Mouse (Mus musculus) midbrain, embryonic 12.5 days (tissue): ENCODE measurements around the gene Mgat5b. TPM values are rescaled to one million over a fixed set of nuclear protein-coding genes. Genes with fewer than 3 reads are reported as not detected.
"Not testable (repeated sequence)": the region's sequence is repeated elsewhere in the genome, so short reads cannot be mapped to it uniquely, and the experiment has no call there.

Source experiments
- ATAC-seq: fragments of 200-750 bp; cut with Nextera tagmentation; 2 replicates; pipeline ENCODE4 v1.8.0; 2017; ENCODE audit warnings: low read depth, moderate TSS enrichment, moderate library complexity; ENCODE audit not compliant: low FRiP score
- H3K27ac ChIP-seq: fragments of 300-500 bp; sonication (generic); replicated peaks from 2 replicates; pipeline ENCODE4 v1.5.1; 2016; ENCODE audit warnings: mild to moderate bottlenecking
- H3K27me3 ChIP-seq: fragments of 300-500 bp; sonication (generic); 2 replicates; pipeline ENCODE4 v1.6.1; 2016; ENCODE audit warnings: mild to moderate bottlenecking
- H3K36me3 ChIP-seq: fragments of 300-500 bp; sonication (generic); 2 replicates; pipeline ENCODE4 v1.6.1; 2016
- H3K4me1 ChIP-seq: fragments of 300-500 bp; sonication (generic); 2 replicates; pipeline ENCODE4 v1.6.1; 2016
- H3K4me2 ChIP-seq: fragments of 300-500 bp; sonication (generic); replicated peaks from 2 replicates; pipeline ENCODE4 v1.6.1; 2016; ENCODE audit warnings: mild to moderate bottlenecking, moderate library complexity
- H3K4me3 ChIP-seq: fragments of 300-500 bp; sonication (generic); 2 replicates; pipeline ENCODE4 v1.5.1; 2016; ENCODE audit warnings: mild to moderate bottlenecking
- H3K9ac ChIP-seq: fragments of 300-500 bp; sonication (generic); replicated peaks from 2 replicates; pipeline ENCODE4 v1.6.1; 2016; ENCODE audit warnings: mild to moderate bottlenecking, moderate library complexity
- H3K9me3 ChIP-seq: fragments of 300-500 bp; sonication (generic); 2 replicates; pipeline ENCODE4 v1.6.1; 2016; ENCODE audit warnings: mild to moderate bottlenecking
- WGBS: fragments of 180-500 bp; shearing (Covaris S2); methylation state at CpG from one replicate; pipeline ENCODE4 v1.1.7; 2016; 5-methylcytosine and 5-hydroxymethylcytosine counted together
- polyA plus RNA-seq: library from polyadenylated mRNA; unstranded; fragments of >200 nt; fragmentation: Nextera tagmentation; extraction: Ambion mirVana; gene quantifications from 2 replicates; pipeline ENCODE4 v1.2.1, GENCODE M21; 2016

Mgat5b gene
- polyA plus RNA-seq, 1 experiment from 2014 or later = 17.7 TPM

- Histone ChIP-seq H3K9ac (no peak overlapping the region), H3K4me3 (no peak overlapping the region), H3K36me3 (no peaks in the 10 kb centered on the region), H3K4me2 (no peak overlapping the region), H3K9me3 (no peaks in the 10 kb centered on the region), H3K4me1 (no peaks in the 10 kb centered on the region; the same call in 1 of the 2 replicates), H3K27me3 (no peaks in the 10 kb centered on the region; the same call in 1 of the 2 replicates), H3K27ac (no peak overlapping the region)
- no peak for ATAC-seq
- 86% methylated on average over 19 of the region's 19 CpGs for WGBS
Observed at GRCm38 (mm10) chr11:116893532-116894442, 24.9 kb upstream of the Mgat5b start.

DNA sequence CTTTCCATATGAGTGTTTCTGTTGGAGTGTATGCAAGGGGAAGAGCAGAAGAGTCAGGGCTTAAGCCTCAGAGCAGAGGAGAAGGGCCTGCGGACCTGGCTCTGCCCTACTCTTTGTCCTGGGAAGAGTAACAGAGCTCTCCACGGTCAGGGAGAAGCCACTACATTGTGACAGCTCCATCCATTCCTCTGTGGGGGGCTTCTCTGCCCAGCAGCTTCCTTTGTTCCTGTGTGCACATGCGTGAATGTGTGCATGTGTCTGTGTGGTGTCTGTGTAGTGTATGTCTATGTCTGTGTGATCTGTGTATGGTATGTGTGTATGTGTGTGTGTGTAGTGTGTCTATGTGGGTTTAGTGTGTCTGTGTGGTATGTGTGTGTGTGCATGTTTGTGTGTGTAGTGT is 23.3 kb upstream of the Mgat5b start:
- Histone ChIP-seq H3K27me3 (no peaks in the 10 kb centered on the region; the same call in 1 of the 2 replicates), H3K4me1 (no peaks in the 10 kb centered on the region; the same call in 1 of the 2 replicates), H3K27ac (no peak overlapping the region), H3K4me2 (no peak overlapping the region), H3K36me3 (no peaks in the 10 kb centered on the region), H3K4me3 (no peak overlapping the region), H3K9ac (no peak overlapping the region), H3K9me3 (no peaks in the 10 kb centered on the region)
- ATAC-seq = no peak
- WGBS = 57% methylated on average over 3 of the region's 3 CpGs

DNA sequence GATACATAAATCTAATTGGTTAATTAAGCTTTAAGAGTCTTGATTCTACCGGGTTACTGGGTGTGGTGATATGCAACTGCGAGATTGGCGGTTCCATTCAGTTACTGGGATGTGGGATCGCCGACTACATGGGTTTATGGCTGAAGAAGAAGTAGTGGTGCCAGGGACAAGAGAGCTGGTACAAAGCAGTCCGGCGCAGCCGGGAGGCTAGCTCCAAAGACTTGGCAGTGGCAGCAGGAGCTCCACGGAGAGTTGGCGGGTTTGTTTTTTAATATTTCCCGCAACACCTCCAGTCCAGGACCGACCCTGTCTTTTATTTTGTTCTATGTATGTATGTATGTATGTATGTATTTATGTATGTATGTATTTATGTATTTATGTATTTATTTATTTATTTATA is 19.4 kb upstream of the Mgat5b start:
- no peak overlapping the region for H3K4me2 ChIP-seq
- no peaks in the 10 kb centered on the region for H3K4me1 ChIP-seq
- no peak overlapping the region for H3K27ac ChIP-seq
- no peak for ATAC-seq
- WGBS = 92% methylated on average over 12 of the region's 12 CpGs
- no peak overlapping the region for H3K4me3 ChIP-seq
- no peaks in the 10 kb centered on the region for H3K36me3 ChIP-seq
- H3K9ac ChIP-seq = no peak overlapping the region
- no peaks in the 10 kb centered on the region for H3K9me3 ChIP-seq
- peaks cover 10% of the 10 kb centered on the region for H3K27me3 ChIP-seq

GRCm38 (mm10) chr11:116902588-116902987 is 16.1 kb upstream of the Mgat5b start:
- not testable (repeated sequence) for H3K4me3 ChIP-seq, H3K9ac ChIP-seq, H3K9me3 ChIP-seq, H3K36me3 ChIP-seq, H3K27ac ChIP-seq, H3K4me2 ChIP-seq, ATAC-seq
- 90% methylated on average over 10 of the region's 10 CpGs for WGBS
- Histone ChIP-seq H3K27me3 (peaks cover 32% of the 10 kb centered on the region), H3K4me1 (peaks cover 13% of the 10 kb centered on the region)

DNA sequence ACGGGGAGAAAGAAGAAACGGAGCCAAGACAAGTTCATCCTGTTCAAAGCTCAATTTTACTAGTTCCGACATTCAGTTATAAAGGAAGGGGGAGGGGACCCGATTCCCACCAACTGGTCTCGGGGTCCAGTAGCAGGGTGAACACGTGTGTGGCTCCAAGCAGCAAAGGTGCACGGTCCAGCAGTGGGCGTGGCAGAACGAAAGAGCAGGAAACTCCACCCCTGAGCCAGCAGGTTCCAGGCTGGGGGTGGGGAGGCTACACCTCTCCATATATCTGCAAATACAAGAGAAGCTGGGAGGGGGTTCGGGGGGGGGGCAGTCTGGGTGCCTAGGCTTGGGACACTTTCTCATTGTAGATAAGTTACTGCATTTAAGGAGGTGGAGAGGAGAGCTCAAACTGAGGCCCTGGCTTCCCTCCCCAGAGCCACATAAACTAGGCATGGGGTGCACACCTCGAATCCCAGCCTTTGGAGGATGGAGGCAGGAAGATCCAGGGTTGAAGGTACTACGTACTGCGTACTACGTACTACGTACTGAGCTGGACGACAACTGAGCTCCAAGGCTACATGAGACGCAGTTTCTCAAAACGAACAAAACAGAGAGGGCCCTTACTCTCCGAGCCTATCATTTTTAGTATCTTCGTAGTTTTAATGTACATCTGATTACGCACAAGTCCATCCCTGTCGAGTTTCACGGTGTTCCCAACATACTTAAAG is 12.8 kb upstream of the Mgat5b start:
- 5% methylated on average over 23 of the region's 23 CpGs for WGBS
- Histone ChIP-seq H3K4me1 (peaks cover 13% of the 10 kb centered on the region), H3K27me3 (peaks cover 32% of the 10 kb centered on the region), H3K9ac (no peak overlapping the region), H3K4me2 (peak overlapping the region; percentile 51), H3K9me3 (no peaks in the 10 kb centered on the region), H3K27ac (no peak overlapping the region), H3K4me3 (peak overlapping the region; percentile 18; the same call in 1 of the 2 replicates), H3K36me3 (no peaks in the 10 kb centered on the region)
- ATAC-seq = no peak

DNA sequence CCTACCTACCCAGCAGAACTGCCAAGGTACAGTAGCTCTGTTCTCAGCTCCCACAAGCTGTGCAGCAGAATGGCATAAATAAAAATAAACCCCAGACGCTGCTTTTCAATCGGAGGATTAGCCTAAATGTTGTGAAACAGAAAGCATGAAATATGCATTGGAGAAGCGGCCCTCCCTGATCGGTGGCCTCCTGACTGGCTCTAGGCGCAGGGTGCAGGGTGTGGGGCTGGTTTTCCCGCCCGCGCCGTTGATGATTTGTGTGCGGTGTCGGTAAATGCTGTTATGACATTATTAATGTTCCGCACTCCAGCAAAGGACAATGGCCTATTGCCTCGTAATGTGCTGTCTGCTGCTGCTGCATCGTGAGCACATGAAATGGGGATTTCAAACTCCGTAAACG is 5.1 kb upstream of the Mgat5b start:
- Histone ChIP-seq H3K9me3 (no peaks in the 10 kb centered on the region), H3K4me2 (no peak overlapping the region), H3K27me3 (peaks cover 33% of the 10 kb centered on the region), H3K36me3 (no peaks in the 10 kb centered on the region), H3K4me3 (no peak overlapping the region), H3K9ac (no peak overlapping the region), H3K4me1 (peaks cover 27% of the 10 kb centered on the region), H3K27ac (peak overlapping the region; percentile 35; the same call in 1 of the 2 replicates)
- ATAC-seq = no peak
- WGBS = 66% methylated on average over 16 of the region's 16 CpGs

DNA sequence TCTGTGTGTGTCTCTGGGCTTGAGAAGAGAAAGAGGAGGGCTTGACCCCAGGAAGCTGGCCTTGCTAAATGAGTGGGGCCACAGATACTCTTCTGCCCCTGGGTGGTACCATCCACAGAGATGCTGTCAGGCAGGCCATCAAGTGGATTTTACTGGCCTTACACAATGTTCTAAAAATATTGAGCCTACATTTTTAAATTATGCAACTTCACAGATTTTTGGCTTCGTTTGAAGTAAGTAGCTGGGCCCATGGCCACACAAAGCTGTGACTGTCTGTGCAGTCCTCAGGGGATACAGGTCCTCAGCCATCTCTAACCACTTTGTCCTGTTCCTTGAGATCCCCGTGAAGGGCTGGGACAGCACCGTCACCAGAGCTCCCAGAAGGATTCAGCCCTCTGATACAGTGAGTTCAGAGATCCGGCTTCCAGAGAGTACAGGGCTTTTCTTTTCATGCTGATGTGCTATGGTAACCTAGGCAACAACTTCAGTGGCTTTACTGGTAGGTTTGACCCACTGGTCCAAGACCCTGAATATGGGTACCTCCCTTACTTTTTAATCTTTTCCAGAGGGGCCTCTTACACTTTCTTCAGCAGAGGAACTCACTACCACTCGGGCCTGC is 4.3 kb upstream of the Mgat5b start:
- H3K9me3 ChIP-seq = no peaks in the 10 kb centered on the region
- no peak for ATAC-seq
- H3K9ac ChIP-seq = 0 out of 2 replicates have a peak overlapping the region, but pooled peaks have one; percentile 11
- 58% methylated on average over 5 of the region's 5 CpGs for WGBS
- H3K4me3 ChIP-seq = no peak overlapping the region
- no peak overlapping the region for H3K27ac ChIP-seq
- H3K4me1 ChIP-seq = peaks cover 30% of the 10 kb centered on the region
- no peaks in the 10 kb centered on the region for H3K36me3 ChIP-seq
- no peak overlapping the region for H3K4me2 ChIP-seq
- peaks cover 40% of the 10 kb centered on the region for H3K27me3 ChIP-seq

GRCm38 (mm10) chr11:116915241-116915640 is 3.4 kb upstream of the Mgat5b start:
- Histone ChIP-seq H3K9ac (no peak overlapping the region), H3K27me3 (peaks cover 49% of the 10 kb centered on the region), H3K9me3 (no peaks in the 10 kb centered on the region), H3K4me2 (no peak overlapping the region), H3K4me1 (peaks cover 39% of the 10 kb centered on the region), H3K36me3 (no peaks in the 10 kb centered on the region), H3K27ac (no peak overlapping the region), H3K4me3 (no peak overlapping the region)
- no peak for ATAC-seq
- 89% methylated on average over 3 of the region's 3 CpGs for WGBS

- H3K4me3 ChIP-seq = no peak overlapping the region
- WGBS = 68% methylated on average over 7 of the region's 7 CpGs
- peaks cover 51% of the 10 kb centered on the region for H3K27me3 ChIP-seq
- no peak for ATAC-seq
- no peak overlapping the region for H3K27ac ChIP-seq
- H3K4me1 ChIP-seq = peaks cover 60% of the 10 kb centered on the region
- H3K9ac ChIP-seq = no peak overlapping the region
- H3K9me3 ChIP-seq = no peaks in the 10 kb centered on the region
- no peak overlapping the region for H3K4me2 ChIP-seq
- no peaks in the 10 kb centered on the region for H3K36me3 ChIP-seq
Observed at GRCm38 (mm10) chr11:116917361-116917760, 1.3 kb upstream of the Mgat5b start.

- 1% methylated on average over 51 of the region's 58 CpGs for WGBS
- peak; percentile 53 for ATAC-seq
- H3K36me3 ChIP-seq = peaks cover 13% of the 10 kb centered on the region
- no peaks in the 10 kb centered on the region for H3K9me3 ChIP-seq
- peaks cover 48% of the 10 kb centered on the region for H3K27me3 ChIP-seq
- H3K27ac ChIP-seq = peak overlapping the region; percentile 84
- H3K4me3 ChIP-seq = peak overlapping the region; percentile 82
- H3K4me2 ChIP-seq = peak overlapping the region; percentile 92
- H3K4me1 ChIP-seq = peaks cover 47% of the 10 kb centered on the region
- peak overlapping the region; percentile 99 for H3K9ac ChIP-seq
Observed at GRCm38 (mm10) chr11:116919186-116920020, 740 bp downstream of the Mgat5b start.

- peak overlapping the region; percentile 99 for H3K9ac ChIP-seq
- H3K4me3 ChIP-seq = peak overlapping the region; percentile 82
- no peaks in the 10 kb centered on the region for H3K9me3 ChIP-seq
- WGBS = 6% methylated on average over 6 of the region's 6 CpGs
- H3K4me2 ChIP-seq = peak overlapping the region; percentile 92
- H3K27ac ChIP-seq = no peak overlapping the region
- H3K4me1 ChIP-seq = peaks cover 46% of the 10 kb centered on the region
- peaks cover 46% of the 10 kb centered on the region for H3K27me3 ChIP-seq
- H3K36me3 ChIP-seq = peaks cover 27% of the 10 kb centered on the region
- no peak for ATAC-seq
Observed at GRCm38 (mm10) chr11:116920746-116921145, 2.1 kb downstream of the Mgat5b start.
